Mouse (Mus musculus): Measurements from ENCODE around the gene Spred2.

The Spred2 gene

DNA sequence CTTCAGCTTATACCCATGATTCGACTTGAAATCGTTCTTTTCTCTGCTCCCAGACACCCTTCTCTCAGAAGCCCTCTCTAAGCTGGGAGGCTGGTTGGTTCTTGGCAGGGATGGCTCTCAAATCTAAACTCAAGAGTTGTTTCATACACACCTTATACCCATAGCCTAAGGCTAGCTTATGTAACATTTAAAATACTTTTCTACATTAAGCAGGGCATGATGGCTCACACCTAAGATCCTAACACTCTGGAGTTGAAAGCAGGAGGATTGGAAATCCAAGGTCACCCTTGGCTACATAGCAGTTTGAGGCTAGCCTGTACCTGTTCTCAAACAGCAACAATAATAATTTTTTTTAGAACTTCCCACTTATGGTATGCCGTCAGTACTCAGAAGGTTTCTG lies 34.8 kb downstream of the Spred2 start:
- no peak for DNase-seq

DNA sequence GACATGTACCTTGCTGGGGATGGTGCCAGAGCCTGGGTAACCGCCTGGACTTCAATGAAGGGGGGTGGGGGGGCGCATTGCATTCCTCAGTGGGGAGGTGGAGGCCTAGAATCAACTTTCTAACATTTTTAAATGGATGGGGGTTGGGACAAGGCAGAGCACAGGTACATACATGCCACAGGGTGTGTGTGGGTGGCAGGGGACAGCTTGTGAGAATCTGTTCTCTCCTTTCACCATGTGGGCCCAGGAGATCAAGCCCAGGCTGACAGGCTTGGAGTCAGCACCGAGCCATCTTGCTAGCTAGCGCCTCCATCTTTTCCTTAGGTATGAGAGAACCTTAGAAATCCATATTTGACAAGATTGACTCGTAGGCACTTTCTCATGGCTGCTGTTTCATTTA lies 35.7 kb downstream of the Spred2 start:
- DNase-seq: peak; percentile 58 to 61

DNA sequence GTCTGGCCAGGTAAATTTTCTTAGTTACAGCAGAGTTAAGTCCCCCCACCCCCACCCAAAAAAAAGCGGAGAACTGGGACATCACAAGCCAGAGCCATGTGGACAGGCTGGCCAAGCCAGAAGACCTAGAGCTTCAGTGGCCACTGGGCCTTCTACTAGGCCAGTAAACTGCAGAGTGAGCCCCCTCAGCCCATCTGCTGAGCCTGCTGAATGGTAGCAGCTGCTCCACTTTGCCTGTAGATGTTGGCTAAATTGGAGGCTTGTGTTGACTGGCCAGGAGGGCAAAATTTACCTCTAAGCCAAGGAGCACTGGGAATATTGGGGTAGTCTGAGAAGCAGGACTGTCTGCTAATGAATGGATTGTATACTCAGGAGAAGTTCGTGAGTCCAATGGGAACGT lies 36.4 kb downstream of the Spred2 start:
- peak; percentile 57 to 59 for DNase-seq

DNA sequence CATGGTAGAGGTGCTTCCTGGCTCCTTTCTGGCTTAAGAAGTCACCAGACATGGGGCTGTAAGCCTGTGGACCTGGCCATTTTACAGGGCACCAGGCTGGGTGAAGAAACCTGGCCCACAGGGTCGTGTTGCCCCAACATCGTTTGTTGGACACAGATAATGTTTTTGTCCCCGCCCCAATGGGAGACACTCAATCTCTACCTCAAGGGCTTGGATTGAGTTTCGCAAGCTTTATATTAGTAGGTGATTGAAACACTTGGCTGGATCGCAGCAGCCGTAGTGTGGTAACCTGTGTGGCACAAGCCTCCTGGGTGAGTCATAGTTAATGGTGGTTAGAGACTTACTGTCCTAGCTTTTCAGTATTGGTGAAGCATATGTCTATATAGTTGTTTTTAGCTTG lies 36.9 kb downstream of the Spred2 start:
- DNase-seq: no peak

DNA sequence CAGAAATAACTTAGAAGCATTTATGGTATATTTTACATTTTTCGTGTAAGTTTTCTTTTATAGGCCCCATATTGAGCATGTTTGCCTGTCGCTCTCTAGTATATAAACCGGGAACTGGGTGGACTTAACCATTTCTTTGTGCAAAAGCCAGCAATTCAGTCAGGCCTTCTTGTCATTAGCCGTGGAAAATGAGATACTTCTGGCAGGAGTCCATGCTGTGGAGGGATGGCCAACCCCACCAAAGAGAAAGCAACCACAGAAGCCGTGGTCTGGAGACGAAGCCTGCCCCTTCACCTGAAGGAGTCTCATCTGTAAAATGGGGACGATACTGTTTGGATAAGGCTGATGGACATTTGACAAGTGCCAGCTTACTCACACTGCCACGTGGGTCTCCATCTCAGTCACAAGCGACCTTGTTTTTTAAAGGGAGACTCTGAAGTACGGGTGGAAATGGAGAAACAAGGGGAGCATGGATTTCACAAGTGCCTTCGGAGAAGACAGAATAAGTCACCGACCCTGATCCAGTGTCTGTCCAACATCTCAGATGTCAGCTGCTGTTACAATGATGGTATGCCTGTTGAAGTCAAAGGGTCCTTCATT lies 37.7 kb downstream of the Spred2 start:
- no peak for DNase-seq

DNA sequence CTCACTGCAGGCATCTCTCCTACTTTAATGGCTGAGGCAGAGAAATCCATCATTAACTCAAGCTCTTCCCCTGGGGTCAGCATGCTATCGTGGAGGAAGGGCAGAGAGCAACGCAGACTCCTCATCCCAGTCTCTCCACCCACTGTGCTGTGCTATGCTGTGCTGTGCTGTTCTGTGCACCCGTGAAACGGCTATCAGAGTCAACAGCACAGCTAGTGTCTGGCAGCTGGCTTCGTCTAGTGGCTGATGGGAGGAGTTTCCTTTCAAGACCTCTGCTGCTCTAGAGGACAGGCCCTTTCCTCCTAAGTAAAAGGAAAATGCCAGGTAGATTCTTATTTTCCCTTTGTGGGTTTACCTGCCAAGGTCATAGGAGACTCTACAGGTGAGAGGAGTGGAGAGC lies 38.6 kb downstream of the Spred2 start:
- DNase-seq: no peak

DNA sequence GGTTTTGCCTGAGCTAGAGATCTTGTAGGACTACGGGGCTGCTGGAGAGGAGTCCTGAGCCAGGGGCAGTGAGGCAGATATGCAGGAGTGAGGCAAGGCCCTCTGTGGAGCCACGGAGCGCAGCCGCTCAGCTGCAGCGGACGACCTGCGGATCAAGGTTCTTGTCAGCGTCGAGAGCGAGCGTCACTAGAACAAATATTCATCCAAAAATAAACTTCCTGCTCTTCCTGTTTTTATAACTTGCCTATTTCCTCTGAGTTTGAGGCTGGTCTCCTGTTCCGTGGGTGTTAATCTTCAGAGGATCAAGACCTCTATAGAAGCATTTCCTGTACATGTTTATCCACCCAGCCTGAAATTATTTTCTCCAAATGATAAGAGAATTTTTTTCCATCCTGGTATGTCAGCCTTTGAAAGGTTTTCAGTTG lies 39.6 kb downstream of the Spred2 start:
- DNase-seq: no peak

DNA sequence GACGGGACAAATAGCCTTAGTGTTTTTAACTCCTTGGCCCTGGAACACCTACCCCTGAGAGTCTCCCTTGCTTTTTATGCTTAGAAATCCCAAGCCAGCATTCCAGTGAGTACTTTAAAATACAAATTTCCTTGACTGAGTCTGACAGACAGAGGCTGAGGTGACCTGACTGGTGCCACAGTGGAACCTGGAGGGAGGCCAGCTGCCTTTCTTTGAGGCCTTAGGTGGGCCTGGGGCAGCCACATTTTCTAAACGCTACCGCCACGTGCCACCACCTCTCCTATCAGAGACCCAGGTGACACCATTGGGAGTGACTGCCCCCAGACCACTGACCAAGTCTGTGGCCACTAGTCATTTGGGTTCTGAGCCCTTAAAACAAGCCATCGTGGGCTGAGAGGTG lies 40.2 kb downstream of the Spred2 start:
- peak in 1 of 2 experiments; percentile 59 for DNase-seq

DNA sequence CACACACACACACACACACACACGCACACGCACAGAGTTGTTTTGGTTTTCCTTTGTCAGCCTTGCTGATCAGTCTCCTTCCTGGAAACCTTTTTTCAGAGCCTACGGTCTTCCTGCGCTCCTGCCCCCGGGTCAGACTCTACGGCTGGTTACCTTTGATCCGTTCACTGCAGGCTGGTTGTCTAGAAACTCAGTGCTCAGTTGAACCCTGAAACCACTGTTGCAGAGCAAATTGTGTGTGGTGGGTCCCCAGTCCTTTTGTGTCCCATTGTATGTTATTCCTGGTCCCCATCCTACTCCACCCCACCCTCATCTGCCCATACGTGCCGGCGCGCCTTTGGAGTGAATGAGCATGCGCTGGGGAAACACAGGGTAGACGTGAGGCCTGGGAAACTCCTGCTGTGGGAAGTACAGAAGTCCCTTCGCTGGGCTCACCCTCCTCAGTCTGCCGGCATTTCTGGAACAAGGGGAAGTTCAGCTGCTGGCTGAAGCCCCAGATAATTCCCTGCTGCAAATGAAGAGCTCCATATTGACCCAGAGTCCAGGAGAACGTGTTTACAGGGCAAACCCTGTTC lies 40.9 kb downstream of the Spred2 start:
- peak in 1 of 2 experiments; percentile 49 for DNase-seq

DNA sequence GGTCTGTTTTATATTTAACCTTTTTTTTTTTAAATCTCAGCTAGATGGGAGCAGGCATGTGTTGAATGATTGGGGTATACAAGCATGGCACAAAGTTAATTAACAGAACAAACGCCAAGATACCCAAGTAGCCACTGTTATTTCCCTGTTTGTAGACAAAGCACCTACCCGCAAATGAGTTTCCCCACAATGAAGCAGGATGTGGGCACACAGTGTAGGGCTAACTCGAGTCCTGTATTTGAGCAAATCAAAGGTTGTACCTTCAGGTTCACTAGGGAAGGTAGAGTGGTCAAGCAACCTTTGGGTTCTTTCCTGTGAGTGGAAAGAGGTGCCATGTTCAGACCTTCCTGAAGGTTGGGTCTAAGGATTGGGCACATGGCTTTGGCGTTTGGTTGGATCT lies 41.5 kb downstream of the Spred2 start:
- no peak for DNase-seq

DNA sequence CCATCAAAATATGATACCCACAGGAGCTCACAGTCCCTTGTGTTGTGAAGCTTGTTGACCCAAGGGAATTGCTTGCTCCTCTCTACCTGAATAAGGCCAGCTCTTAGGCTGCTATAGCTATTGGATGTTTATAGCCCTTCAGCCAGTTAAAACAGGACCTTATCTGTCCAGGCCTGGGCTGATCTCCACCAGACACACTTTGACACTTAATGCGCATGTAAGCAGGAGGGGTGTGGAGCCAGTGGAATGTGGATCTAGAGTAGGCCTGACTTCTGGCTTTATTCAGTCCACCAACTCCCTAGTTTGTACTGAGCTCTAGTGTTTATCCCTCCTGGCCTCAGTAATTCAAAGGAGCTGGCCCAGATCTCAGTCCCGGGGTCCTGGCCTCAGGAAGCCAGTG lies 42.1 kb downstream of the Spred2 start:
- no peak for DNase-seq

DNA sequence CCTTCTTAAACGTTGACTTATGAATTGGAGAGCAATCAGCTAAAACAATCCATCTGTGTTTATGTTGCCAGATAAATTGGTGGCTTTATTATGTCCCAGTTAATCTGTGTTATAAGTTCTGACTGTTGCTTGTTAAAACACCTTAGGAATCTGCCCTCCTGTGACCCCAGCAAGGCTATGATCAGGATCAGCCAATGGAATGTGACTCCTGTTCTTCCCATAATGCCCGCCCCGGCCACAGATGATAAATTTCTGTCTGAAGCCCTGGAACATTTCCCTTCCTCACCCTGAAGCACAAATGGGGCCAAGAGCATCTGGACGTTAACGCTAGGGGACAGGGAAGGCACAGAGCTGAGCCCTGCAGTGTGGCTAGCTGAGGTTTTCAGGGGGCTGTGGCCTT lies 45.4 kb downstream of the Spred2 start:
- DNase-seq: no peak

DNA sequence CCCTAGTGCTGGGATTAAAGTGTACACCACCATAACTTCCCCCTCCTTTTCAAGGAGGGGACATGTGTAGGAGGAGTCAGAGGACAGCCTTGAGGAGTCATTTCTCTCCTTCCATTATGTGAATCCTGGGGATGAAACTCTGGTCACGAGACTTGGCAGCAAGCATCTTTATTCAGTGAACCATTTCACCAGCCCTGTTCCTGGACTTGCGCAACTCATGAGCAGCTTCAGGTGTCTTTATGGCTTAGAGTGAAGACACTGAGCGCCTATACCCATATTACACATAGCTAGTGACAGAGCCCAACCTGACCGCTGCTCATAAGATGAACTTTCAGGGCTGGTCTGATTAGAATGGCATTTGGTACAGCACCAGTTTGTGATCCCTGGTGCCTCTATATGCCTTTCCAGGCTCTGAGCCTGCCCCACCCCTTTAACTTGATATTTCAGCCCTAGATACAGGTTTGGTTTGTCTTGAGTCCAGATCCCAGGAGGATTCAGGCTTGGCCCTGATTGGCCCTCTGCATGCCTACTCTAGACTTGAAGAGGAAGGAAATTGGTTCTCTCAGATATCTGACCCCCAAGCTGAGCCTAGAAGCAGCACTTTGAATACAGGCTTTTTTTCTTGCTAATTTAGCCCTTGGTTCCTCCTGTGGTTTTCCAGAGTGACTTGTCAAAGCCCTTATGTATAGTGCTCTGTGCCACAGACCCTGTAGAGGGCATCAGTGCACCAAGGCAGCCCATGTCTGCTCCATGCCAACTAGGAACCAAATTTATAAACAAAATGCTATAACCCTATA lies 48.0 kb downstream of the Spred2 start:
- peak; percentile 49 to 52 for DNase-seq

DNA sequence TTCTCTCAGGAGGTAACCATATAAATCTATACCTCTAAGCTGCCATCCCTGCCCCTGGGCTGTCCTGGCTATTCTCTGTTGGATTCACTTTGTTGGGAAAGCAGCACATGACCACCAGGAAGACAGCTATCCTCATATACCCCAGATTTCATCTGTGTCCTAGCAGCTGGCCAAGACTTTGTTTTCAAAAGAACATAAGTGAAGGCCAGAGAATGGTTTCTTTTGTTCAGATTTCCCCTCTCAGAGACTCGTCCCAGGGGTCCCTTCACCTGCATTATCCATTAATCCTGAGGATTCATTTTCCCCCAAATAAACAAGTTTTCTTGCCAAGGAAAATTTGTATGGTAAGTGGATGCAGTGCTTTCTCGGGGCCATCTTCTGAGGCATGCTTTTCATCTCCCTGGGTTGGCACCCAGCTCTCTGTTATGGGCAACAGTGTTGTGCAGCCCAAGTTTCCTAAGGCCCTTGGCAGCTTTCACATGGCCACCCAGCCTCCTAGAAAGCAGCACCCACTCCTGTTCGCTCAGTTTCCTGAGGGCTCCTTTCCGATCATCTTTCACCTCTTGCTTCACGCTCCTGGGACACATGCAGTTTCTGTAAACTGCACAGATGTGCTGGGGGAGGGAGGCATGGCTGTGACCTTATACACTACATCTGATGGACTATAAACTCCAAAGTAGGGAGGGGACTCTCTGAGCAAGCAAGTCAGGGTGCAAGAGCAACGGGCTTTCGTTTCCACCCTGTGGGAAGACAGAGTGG lies 49.0 kb downstream of the Spred2 start:
- no peak for DNase-seq

DNA sequence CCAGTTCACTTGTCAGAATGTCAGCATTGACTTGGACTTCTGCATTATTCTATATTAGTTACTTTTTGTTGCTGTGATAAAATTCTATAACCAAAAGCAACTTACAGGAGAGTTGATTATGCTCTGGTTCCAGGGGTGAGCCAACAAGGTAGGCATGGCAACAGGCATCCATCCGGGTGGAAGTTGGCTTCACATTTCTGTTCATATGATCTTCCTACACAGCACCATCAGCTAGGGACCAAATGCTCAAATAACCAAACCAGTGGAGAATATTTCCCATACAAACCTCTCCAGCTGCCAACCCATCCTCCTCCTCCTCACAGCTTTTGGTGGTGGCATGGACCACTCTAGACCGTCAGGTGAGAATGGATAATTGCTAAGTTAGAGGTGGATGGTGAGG lies 51.9 kb downstream of the Spred2 start:
- DNase-seq: no peak

DNA sequence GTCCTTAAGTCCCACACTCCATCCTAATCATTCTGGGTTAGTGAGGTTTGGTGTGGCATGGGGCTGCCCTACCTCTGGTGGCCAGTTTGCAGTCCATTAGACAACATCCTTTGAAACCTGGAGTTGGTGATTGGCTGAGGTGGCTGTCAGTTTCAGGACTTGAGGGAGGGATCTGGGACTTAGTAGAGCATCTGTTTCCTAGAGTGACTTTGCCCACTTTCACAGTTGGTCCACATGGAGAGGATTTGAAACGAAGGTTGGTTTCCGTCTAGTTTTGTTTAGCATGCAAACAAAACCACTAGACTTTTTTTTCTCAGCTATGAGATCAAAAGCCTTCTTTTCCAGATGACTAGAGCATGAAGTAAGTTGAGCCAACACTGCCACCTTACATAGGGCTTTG lies 53.5 kb downstream of the Spred2 start:
- no peak for DNase-seq

DNA sequence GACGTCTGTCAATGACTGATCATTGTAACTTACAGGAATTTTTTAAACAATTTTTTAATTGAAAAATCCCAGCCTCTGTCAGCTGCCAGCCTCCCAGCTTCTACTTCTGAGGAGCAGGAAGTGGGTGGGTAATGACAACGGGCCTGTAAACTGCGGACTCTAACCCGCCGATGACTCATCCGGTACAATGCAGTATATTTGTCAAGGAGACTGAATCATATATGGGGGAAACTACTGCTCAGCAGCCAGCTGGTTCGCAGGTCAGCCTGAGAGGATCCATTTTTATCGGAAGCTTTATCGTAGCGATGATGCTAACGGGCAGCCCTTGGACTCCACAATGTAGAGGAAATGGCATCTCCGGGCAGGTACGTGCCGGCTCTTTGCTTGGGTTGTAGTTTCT lies 55.2 kb downstream of the Spred2 start:
- no peak for DNase-seq

DNA sequence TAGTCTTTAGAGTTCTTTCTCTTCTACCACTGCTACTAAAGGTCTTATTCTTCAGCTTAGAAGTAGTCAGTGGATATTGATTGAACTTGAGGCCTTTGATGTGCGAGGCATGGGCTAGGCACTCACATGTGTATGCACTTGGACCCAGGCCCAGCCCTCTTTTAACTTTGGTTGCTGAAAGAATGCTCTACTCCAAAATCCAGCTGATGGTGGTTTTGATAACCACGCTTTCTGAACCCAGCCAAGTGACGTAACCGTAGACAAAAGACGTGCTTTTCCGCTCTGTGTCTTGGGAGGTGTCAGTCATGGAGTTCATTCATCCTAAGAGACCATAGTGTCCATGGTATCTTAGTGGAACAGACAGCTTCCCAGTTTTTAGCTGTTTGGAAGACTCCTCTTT lies 57.9 kb downstream of the Spred2 start:
- peak in 1 of 2 experiments; percentile 6 for DNase-seq

DNA sequence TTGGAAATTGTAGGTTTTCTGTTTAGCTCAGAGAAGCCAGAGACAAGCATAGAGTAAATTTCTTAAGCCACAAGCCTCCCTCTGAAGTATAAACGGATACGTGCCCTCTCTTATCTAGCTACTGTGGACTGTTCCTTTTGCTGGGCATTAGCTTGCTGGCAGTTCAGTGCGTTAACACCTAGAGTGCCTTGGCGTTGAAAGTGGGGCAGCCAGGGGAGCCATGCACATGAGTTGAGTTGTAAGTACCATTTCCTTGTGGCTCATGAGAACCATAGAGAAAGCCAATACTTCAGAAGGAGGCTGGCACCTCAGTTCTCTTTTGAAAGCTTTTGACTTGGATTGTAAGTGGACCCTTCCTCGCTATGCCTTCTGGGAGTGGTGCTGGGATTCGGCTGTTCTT lies 58.6 kb downstream of the Spred2 start:
- DNase-seq: peak in 1 of 2 experiments; percentile 22

DNA sequence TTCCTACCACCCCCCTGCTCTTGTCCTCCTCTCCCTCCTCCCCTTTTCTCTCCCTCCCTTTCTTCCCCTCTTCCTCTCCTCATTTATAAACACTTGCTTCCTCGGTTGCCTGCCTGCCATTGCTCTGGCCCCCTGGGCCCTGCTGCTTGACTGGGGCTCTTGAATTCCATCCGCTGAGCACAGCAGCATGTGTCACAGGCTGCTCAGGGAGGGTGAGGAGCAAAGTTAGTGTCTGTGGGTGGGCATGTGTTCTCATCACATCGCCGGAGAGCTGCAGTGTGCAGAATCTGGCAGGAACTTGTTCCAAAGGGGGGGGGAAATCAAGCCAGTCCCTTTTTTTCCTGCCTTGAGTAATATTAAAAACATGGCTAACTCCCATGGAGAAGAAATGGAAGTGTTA lies 59.1 kb downstream of the Spred2 start:
- DNase-seq: peak in 1 of 2 experiments; percentile 13

DNA sequence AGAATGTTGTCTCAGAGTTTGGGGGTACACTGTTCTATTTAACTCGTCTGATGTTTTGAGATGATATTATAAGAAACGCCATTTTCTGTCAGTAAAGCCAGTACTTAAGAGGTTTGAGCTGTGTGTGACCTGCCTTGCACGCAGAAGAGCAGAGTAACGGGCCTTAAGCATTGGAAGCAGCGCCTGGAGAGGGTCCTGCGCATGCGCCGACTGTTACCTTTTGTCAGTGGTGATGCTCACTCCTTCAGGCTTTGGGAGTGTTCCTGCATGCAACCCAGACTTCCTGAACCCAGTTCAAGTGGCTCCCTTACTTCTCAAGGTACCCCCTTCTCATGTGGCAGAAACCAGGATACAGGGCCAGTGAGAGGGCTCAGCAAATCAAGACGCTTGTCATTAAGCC lies 59.9 kb downstream of the Spred2 start:
- DNase-seq: peak in 1 of 2 experiments; percentile 8

DNA sequence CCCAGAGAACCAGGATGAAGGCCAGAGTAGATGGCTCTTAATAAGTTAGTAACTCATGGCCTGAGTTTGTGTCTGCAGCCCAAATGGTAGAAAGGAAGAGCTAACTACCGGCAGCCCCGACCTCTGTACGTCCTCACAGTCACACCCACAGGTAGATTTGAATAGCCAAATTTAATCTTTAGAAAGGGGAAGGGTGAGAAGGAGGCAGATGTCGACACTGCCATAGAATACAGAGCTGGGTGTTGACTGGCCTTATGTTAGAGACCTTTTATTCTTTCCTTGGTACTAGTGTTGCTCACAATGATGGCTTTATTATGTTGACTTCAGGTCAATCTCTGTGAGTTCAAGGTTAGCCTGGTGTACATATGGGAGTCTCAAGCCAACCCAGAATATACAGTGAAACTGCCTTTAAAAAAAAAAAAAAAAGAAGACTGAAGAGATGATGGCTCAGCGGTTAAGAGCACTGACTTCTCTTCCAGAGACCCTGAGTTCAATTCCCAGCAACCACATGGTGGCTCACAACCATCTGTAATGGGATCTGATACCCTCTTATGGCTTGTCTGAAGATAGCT lies 61.2 kb downstream of the Spred2 start:
- DNase-seq: peak in 1 of 2 experiments; percentile 2

DNA sequence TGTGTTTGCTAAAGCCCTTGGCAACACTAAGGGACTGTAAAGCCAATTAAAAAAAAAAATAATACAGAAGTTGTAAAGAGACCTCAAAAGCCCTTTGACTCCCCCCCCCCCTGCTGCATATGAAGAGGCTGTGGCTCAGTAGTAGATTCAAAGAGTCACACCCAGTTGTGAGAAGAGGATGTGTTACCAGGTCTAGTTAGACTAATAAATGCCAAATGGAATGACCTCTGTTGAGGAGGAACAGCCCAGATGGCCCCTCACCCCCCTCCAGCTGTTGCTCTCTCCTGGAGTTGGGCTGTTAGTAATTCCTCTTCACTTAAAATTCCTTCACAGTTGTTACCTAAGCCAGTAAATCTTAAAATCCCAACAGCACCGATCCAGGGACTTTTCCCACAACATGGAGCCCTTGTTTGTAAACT lies 62.3 kb downstream of the Spred2 start:
- no peak for DNase-seq
